Mouse (Mus musculus) adrenal gland, adult 18-20 months (tissue): ENCODE data around the gene Fam117a. TPM values are rescaled to one million over a fixed set of nuclear protein-coding genes. Genes with fewer than 3 reads are reported as not detected.

Experiments
- DNase-seq, 2 experiments: peaks; one replicate each; pipeline ENCODE4 v3.0.0; 2021 to 2022; ENCODE audit warnings: low spot score in 2 of 2
- long read RNA-seq, 2 experiments: library from polyadenylated mRNA; stranded (forward); transcript quantifications; one replicate each; pipeline ENCODE4 v2.0.0; 2021
- total RNA-seq, 2 experiments: library from RNA; stranded (reverse); gene quantifications; 1 replicate in 1 of 2; 2 replicates in 1 of 2; pipeline ENCODE4 v1.2.3; 2021

Fam117a gene
- 10 to 100 TPM; 11.7 to 21.8 TPM for total RNA-seq
- long read RNA-seq, experiment 1, transcript Fam117a-201 (8 exons, 2,317 nt), result major isoform, 9 of 13 reads
- long read RNA-seq, experiment 1, partial matches to known transcripts, result 4 of 13 reads
- long read RNA-seq, experiment 1, other reads (novel, unspliced or antisense), result 0 of 13 reads
- long read RNA-seq, experiment 2, partial matches to known transcripts, result 9 of 10 reads
- long read RNA-seq, experiment 2, other reads (novel, unspliced or antisense), result 0 of 10 reads

GRCm38 (mm10) chr11:95336568-95337128, at the start of gene Fam117a:
Fam117a (plus strand) TSS chr11:95337018.
- peak; percentile 68 to 70 for DNase-seq

DNA sequence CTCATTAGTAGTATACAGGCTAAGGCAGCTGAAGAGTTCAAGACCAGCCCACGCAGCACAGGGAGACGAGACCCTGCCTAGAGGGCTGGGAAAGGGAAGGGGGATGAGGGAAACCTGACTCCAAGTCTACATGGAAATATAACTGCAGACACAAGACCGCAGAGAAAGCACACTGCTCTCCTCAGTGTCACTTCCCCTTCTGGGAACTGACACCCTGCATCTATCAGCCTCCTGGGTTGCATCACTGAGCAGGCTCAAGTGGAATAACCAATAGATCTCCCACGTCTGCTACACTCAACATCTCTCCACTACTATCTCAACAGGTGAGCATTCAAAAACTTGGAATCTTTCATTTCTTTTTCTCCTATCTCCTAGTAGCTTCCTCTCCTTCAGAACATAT, 44.8 kb upstream of the Fam117a start:
- no peak for DNase-seq

DNA sequence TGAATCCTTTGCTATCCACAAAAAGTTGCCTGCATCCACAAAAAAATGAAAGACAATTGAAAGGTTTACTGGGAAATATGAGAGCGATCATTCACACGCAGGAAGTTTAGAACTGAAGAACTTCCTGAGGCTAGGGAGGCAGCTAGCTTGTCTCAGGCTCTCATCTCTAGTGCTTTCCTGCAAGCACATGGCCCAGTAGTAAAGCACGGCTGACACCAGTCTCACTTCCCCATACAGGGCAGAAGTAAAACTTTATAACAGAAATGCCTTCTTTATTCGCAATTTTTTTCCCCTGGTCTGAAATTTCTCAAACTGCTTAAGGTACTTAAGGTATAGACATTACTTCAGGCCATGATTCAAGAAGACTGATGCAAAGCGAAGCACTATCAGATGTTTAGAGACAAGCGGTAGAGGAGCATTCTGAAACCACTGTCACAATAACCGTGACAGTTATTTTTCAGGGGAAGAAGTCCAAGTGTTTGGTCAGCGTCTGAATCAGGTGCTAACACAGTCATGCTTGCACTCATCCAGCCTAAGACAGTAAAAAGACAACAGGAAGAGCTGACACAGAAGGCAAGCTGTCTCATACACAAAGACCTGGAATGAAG, 43.7 kb upstream of the Fam117a start:
- DNase-seq, result no peak

- no peak for DNase-seq
Observed at GRCm38 (mm10) chr11:95295736-95296135, 41.1 kb upstream of the Fam117a start.

GRCm38 (mm10) chr11:95298146-95298545, 38.7 kb upstream of the Fam117a start:
- no peak for DNase-seq

GRCm38 (mm10) chr11:95299886-95300285, 36.9 kb upstream of the Fam117a start:
- peak in 1 of 2 experiments; percentile 25 for DNase-seq

GRCm38 (mm10) chr11:95301772-95302171, 35.0 kb upstream of the Fam117a start:
- no peak for DNase-seq

DNA sequence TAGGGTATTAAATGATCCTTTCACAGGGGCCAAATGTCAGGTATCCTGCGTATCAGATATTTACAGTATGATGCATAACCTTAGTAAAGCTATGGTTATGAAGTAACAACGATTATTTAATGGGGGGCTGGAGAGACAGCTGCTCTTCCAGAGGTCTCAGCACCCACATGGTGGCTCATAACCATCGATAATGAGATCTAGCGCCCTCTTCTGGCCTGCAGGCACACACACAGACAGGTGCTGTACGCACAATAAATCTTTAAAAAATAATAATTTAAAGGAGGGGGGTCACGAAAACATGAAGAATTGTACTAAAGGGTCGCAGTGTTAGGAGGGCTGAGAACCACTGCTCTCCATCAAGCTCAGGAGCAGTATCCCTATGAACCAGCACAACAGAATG, 31.2 kb upstream of the Fam117a start:
- no peak for DNase-seq

DNA sequence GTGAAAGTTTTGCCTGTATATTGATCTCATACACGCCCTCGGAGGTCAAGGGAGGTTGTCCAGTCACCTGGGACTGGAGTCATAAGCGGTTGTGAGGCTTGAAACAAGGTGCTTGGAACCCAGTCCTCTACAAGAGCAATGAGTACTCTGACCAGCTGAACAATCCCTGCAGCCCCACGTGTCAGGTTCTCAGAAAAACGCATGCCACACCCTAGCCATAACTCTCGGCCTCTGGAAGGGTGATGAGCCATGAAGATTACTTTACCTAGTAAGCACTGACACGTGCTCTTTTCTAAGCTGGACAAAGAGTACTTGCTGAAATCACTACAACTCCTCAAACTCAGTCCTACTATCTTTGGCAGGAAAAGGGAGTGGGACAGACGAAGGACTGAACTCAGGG, 29.3 kb upstream of the Fam117a start:
- no peak for DNase-seq

- peak; percentile 91 to 93 for DNase-seq
Observed at GRCm38 (mm10) chr11:95309510-95310006, 27.3 kb upstream of the Fam117a start.

DNA sequence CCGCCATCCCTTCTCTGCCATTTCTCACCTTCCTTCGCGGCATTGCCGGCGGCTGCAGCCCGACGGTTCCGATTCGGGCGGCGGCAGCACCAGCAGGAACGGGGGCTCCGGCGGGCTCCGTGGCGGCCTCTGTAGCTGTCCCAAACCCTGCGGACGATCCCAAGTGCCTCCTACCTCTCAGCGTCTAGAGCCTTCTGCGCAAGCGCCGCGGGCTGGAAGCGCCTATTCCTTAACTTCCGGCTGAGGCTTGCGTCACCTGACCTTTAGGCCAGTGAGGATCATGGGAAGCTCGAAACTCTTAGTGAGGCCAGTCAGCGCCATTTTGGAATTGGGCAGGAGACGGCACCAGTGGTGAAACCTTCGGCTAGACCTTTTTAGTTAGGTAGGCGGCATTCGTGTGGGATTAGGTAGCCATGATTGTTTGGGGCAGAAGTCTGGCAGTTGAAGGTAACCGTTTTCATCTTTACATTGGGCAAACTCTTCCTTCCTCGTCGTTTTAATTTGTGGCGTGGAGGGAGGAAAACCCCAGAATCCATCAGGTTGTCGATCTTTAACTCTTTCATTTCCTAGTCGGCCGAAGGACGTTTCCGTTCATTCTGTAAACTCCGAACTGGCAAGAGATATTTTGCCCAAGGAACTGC, 26.7 kb upstream of the Fam117a start, which contains the start of gene Kat7:
Kat7 (minus strand) TSS at position 240 of the 641 bp plus-strand sequence.
- DNase-seq, result peak; percentile 88 to 92

DNA sequence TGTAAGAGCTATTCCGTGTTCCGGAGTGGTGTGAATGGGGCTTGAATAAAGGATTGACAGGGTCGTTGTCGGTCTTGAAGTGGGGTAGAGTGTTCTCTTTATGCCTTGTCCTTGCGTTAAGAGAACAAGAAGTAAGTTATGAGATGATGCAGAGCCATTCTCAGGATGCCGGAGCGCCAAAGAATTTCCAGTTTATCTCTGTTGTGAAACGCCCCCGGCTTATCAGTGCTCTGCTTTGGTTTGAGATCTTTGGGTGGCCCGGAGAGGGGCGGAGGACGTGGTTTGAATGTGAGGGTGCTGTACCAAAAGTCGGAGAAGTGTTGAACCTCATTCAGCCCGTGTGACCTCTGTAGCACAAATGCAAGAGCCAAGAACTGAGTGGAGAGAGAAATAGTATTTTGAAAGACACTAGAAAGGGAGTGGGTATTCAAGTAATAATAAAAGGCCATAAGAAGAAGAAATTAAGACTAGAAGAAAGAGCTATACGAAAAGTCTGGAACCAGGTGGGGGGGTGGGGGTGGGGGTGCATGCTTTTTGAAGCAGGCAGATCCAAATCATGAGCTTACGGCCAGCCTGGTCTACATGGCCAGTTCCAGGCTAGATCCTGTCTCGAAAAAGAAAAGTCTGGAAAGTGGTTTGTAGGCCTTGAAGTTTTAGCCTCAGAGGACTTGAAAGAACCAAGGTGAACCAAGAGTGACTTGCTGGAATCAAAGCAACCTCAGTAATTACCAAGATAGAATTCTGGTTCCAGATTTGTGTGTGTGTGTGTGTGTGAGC, 26.0 kb upstream of the Fam117a start:
- peak in 1 of 2 experiments; percentile 33 for DNase-seq

DNA sequence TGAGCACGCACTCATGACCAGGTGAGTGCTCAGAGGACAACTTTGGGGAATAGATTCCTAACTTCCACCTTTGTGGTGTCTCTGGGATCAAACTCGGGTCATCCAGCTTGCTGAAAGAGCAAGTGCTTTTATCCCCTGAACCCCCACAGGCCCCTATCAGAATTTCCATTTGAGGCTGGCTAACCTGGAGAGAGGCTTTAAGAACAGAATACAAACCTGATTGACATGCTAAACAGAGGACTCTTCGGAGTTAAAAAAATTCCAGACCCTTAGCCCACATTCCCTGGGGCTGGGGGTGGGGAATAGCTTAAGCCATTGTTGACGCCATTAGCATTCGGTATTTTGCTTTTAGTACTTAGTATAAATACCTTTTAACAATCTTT, 25.4 kb upstream of the Fam117a start:
- no peak for DNase-seq

GRCm38 (mm10) chr11:95315215-95315955, 21.4 kb upstream of the Fam117a start:
- DNase-seq, result no peak

GRCm38 (mm10) chr11:95318116-95318515, 18.7 kb upstream of the Fam117a start:
- DNase-seq, result no peak

DNA sequence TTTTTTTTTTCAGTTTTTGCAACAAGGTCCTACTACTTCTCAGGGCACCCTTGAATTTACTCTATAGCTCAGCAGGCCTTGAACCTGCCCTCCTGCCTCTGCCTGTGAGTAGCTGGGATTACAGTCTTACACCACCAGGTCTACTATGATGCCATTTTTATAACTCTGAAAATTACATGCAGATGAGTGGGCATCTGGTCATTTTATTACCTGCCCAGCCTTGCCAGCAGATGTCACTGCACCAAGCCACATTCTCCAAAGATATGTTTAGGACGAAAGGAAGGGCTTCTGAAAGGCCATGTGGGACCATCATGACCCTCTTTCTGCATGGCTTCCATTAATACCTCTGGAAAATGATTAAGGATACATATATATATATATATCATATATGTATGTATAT, 17.3 kb upstream of the Fam117a start:
- no peak for DNase-seq

GRCm38 (mm10) chr11:95320010-95320409, 16.8 kb upstream of the Fam117a start:
- DNase-seq, result no peak

- no peak for DNase-seq
Observed at GRCm38 (mm10) chr11:95324181-95324580, 12.6 kb upstream of the Fam117a start.

- DNase-seq, result no peak
Observed at GRCm38 (mm10) chr11:95325832-95326231, 11.0 kb upstream of the Fam117a start.

DNA sequence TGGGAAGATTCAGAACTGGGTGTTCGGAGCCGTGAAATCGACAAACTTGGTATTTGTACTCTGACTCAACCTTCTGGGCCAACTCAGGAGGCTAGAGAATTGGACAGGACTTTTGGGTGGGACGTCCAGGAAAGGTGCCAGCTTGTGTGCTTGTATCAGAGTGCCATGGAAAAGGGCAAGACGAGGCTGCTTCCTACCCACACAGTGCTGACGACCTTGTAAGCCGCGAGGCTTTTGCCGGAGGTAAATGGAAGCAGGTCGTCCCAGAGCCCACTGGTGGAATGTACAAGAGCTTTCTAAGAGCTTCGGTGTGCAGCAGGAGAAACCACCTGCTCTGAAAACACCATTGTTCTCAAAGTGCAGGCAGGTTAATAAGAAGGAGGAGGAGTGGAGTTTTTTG, 10.6 kb upstream of the Fam117a start:
- DNase-seq, result peak; percentile 33 to 36
